Mouse (Mus musculus) G1E (cell line): ENCODE results near the gene Psmb9.

ENCODE experiments used
- CTCF ChIP-seq: IDR thresholded peaks from 2 replicates; pipeline ENCODE4 v1.5.1; 2012; ENCODE audit warnings: low read depth, low read length, inconsistent platforms, mixed read lengths
- GATA1 ChIP-seq: IDR thresholded peaks from 2 replicates; pipeline ENCODE4 v1.6.1; 2012; ENCODE audit warnings: borderline replicate concordance, low read length, inconsistent platforms, mixed read lengths
- GATA2 ChIP-seq: IDR thresholded peaks from 2 replicates; pipeline ENCODE4 v1.6.1; 2012; ENCODE audit warnings: low read depth, low read length, inconsistent platforms, borderline replicate concordance
- POLR2AphosphoS5 ChIP-seq: IDR thresholded peaks from 2 replicates; pipeline ENCODE4 v1.6.1; 2012; ENCODE audit warnings: low read depth, low read length, inconsistent platforms; ENCODE audit not compliant: insufficient replicate concordance
- TAL1 ChIP-seq: conservative IDR thresholded peaks from 2 replicates; pipeline ENCODE4 v1.6.1; 2012; ENCODE audit warnings: low read depth, low read length, inconsistent platforms, mixed read lengths

DNA sequence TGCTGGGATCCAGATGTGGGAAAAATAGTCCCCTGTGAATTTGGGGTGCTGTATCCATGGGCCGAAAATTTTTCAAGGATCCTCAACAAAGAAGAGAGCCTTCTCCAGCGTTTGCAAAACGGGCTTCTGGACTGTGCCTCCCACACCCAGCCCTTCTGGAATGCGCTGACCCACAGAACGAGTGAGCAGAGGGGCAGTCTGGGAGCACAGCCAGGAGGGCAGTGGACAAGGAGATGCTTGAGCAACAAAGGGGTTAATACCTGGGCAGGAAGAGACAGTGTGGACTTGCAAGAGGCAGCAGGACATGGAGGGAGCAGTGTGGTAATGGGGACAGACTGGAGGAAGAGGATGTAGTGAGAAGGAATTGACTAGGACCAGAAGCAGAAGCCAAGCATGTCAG, 32.0 kb downstream of the Psmb9 start:
- no peak for TF ChIP-seq CTCF
- no peak for TF ChIP-seq TAL1
- TF ChIP-seq GATA2 = no peak
- TF ChIP-seq POLR2AphosphoS5 = no peak
- no peak for TF ChIP-seq GATA1
